Mouse (Mus musculus) spleen, adult 10 weeks (tissue): ENCODE data around the gene Clic1. TPM values are rescaled to one million over a fixed set of nuclear protein-coding genes. Genes with fewer than 3 reads are reported as not detected.

Experiments
- polyA plus RNA-seq: library from polyadenylated mRNA; stranded (reverse); fragments of 350-450 nt; fragmentation: Illumina TruSeq; extraction: RNeasy Lipid Tissue Mini Kit (QIAGEN cat#74804); gene quantifications from one replicate; pipeline ENCODE4 v1.2.3, GENCODE M21; 2015; ENCODE audit warnings: low replicate concordance; ENCODE audit not compliant: insufficient read depth

The Clic1 gene
- polyA plus RNA-seq, result 228 TPM

GRCm38 (mm10) chr17:35049561-35050016 lies at the start of gene Clic1:
Gene Clic1 (plus strand): TSS chr17:35049966.

GRCm38 (mm10) chr17:35000717-35001451 lies 48.9 kb upstream of the Clic1 start, which contains the start of gene Vars:
Gene Vars (plus strand): TSS chr17:35000987.

GRCm38 (mm10) chr17:35016376-35016775 lies 33.4 kb upstream of the Clic1 start, which contains the start of gene Vwa7:
Gene Vwa7 (plus strand): TSS chr17:35016579.

GRCm38 (mm10) chr17:35027277-35028068 lies 22.3 kb upstream of the Clic1 start, which contains the start of gene Sapcd1:
Gene Sapcd1 (minus strand): TSS chr17:35028016.

GRCm38 (mm10) chr17:35046681-35047455 lies 2.9 kb upstream of the Clic1 start, which contains the start of gene Msh5:
Gene Msh5 (minus strand): TSS chr17:35046745.

GRCm38 (mm10) chr17:35058911-35059892 lies 9.4 kb downstream of the Clic1 start, which contains the start of gene Ddah2:
Gene Ddah2 (plus strand): TSS chr17:35059035.

GRCm38 (mm10) chr17:35064951-35065947 lies 15.5 kb downstream of the Clic1 start, which contains the start of gene Ly6g6c:
Gene Ly6g6c (plus strand): TSS chr17:35065388.

GRCm38 (mm10) chr17:35066084-35066483 lies 16.3 kb downstream of the Clic1 start, which contains the start of gene Mpig6b:
Gene Mpig6b (minus strand): TSS chr17:35066184.

GRCm38 (mm10) chr17:35076507-35077176 lies 26.9 kb downstream of the Clic1 start, which contains the start of gene Ly6g6e:
Gene Ly6g6e (plus strand): TSS chr17:35076902.

GRCm38 (mm10) chr17:35077786-35078233 lies 28.0 kb downstream of the Clic1 start, which contains the start of gene Ly6g6d:
Gene Ly6g6d (minus strand): TSS chr17:35078065.

GRCm38 (mm10) chr17:35085208-35085865 lies 35.6 kb downstream of the Clic1 start, which contains the start of gene Ly6g6f:
Gene Ly6g6f (minus strand): TSS chr17:35085610.

GRCm38 (mm10) chr17:35088825-35089644 lies 39.3 kb downstream of the Clic1 start, which contains the start of gene Abhd16a:
Gene Abhd16a (plus strand): TSS chr17:35089263.

GRCm38 (mm10) chr17:35108097-35108496 lies 58.3 kb downstream of the Clic1 start, which contains the start of gene Ly6g5c:
Gene Ly6g5c (plus strand): TSS chr17:35108279.

